Mouse (Mus musculus) left cerebral cortex, adult 8-10 months (tissue): ENCODE data around the gene Mapk7. TPM values are rescaled to one million over a fixed set of nuclear protein-coding genes. Genes with fewer than 3 reads are reported as not detected.

Experiments
- DNase-seq, 2 experiments: peaks; one replicate each; pipeline ENCODE4 v3.0.0; 2022; ENCODE audit warnings: low spot score in 2 of 2
- total RNA-seq, 4 experiments: library from RNA; stranded (reverse); gene quantifications; 2 replicates each; pipeline ENCODE4 v1.2.4; 2022

The Mapk7 gene
- 10 to 100 TPM; 19.5 to 22.4 (median 21.0) TPM for total RNA-seq

GRCm38 (mm10) chr11:61494129-61494997, at the start of gene Mapk7:
Mapk7 (minus strand) TSS chr11:61494406.
- peak; percentile 86 to 96 for DNase-seq

GRCm38 (mm10) chr11:61541106-61541505, 46.9 kb upstream of the Mapk7 start:
- no peak for DNase-seq

- no peak for DNase-seq
Observed at GRCm38 (mm10) chr11:61540642-61541041, 46.4 kb upstream of the Mapk7 start.

GRCm38 (mm10) chr11:61537362-61537761, 43.2 kb upstream of the Mapk7 start:
- DNase-seq, result peak in 1 of 2 experiments; percentile 70

GRCm38 (mm10) chr11:61536952-61537351, 42.7 kb upstream of the Mapk7 start:
- no peak for DNase-seq

GRCm38 (mm10) chr11:61535530-61535929, 41.3 kb upstream of the Mapk7 start:
- no peak for DNase-seq

GRCm38 (mm10) chr11:61533571-61533970, 39.4 kb upstream of the Mapk7 start:
- DNase-seq, result no peak

- DNase-seq, result no peak
Observed at GRCm38 (mm10) chr11:61532820-61533219, 38.6 kb upstream of the Mapk7 start.

- DNase-seq, result peak in 1 of 2 experiments; percentile 44
Observed at GRCm38 (mm10) chr11:61529268-61529713, 35.1 kb upstream of the Mapk7 start.

- DNase-seq, result peak in 1 of 2 experiments; percentile 41
Observed at GRCm38 (mm10) chr11:61526872-61527271, 32.7 kb upstream of the Mapk7 start.

- DNase-seq, result no peak
Observed at GRCm38 (mm10) chr11:61519484-61520107, 25.4 kb upstream of the Mapk7 start.

- DNase-seq, result no peak
Observed at GRCm38 (mm10) chr11:61518871-61519270, 24.7 kb upstream of the Mapk7 start.

GRCm38 (mm10) chr11:61517971-61518370, 23.8 kb upstream of the Mapk7 start:
- DNase-seq, result no peak

- DNase-seq, result no peak
Observed at GRCm38 (mm10) chr11:61514953-61515352, 20.7 kb upstream of the Mapk7 start.

GRCm38 (mm10) chr11:61504713-61505257, 10.6 kb upstream of the Mapk7 start, which contains the start of gene B9d1:
B9d1 (plus strand) TSS chr11:61505144.
- DNase-seq, result peak; percentile 96 to 97

GRCm38 (mm10) chr11:61503933-61504332, 9.7 kb upstream of the Mapk7 start:
- no peak for DNase-seq

- no peak for DNase-seq
Observed at GRCm38 (mm10) chr11:61498736-61499504, 4.7 kb upstream of the Mapk7 start.

- no peak for DNase-seq
Observed at GRCm38 (mm10) chr11:61497490-61497889, 3.3 kb upstream of the Mapk7 start.

- DNase-seq, result no peak
Observed at GRCm38 (mm10) chr11:61495528-61495927, 1.3 kb upstream of the Mapk7 start.

GRCm38 (mm10) chr11:61493525-61494128, 579 bp downstream of the Mapk7 start:
- DNase-seq, result peak; percentile 47 to 53
